In the genomic region with DNA sequence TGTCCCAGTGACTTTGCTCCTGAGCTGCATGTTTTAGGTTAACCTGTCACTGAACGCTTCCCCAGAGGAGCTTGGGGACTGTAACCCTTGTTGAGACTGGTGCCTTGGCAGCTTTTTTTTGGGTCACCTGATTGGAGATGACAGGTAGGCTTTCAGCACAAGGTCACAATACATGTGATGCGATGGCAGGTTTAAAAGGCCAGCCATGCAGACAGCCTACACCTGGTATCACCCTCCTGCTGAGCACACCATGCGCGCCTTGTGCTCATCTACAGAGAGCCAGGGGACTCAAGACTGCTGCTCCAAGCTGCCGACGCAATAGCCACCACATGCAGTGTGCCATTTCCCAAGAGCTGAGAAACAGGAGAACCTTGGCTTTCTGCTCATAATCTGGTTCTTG, we compare ENCODE assay signal across 17 mouse cellular contexts. TPM values are rescaled to one million over a fixed set of nuclear protein-coding genes. Genes with fewer than 3 reads are reported as not detected.
DNase-seq lines count a peak whose midpoint lies in the region; ATAC-seq and TF ChIP-seq lines count a peak whose summit lies in the region.
"Had no signal": no experiment of that assay in that cellular context is flagged by ENCODE, and none has a peak within 500 bp of the region (broad histone marks: within the 10 kb centered on the region; RNA-seq: fewer than 3 reads in every experiment).

No protein-coding gene starts in this region.

- H3K4me3 ChIP-seq in hindbrain, embryonic 12.5 days: no peak overlapping the region
- no peak overlapping the region for H3K4me3 ChIP-seq in hindbrain, embryonic 11.5 days (ENCODE audit: low read depth, low read length)
- H3K4me3 ChIP-seq in E14TG2a.4 (replicated peaks; ENCODE audit: low read length): peak overlapping the region; percentile 100
- no peak overlapping the region for H3K4me3 ChIP-seq in liver, embryonic 12.5 days
- H3K4me3 ChIP-seq in embryonic facial prominence, embryonic 10.5 days: no peak overlapping the region
- H3K4me3 ChIP-seq: intestine, embryonic 15.5 days; layer of hippocampus, adult 2 months; left cerebral cortex, adult 2 months had no signal

- no peaks in the 10 kb centered on the region for H3K9me3 ChIP-seq in hindbrain, embryonic 12.5 days (replicated peaks)
- no peaks in the 10 kb centered on the region for H3K9me3 ChIP-seq in hindbrain, embryonic 11.5 days (ENCODE audit: control insufficient read depth, low read length)
- no peaks in the 10 kb centered on the region for H3K9me3 ChIP-seq in E14TG2a.4 (ENCODE audit: low read length)
- no peaks in the 10 kb centered on the region for H3K9me3 ChIP-seq in liver, embryonic 12.5 days (replicated peaks)
- H3K9me3 ChIP-seq in embryonic facial prominence, embryonic 10.5 days: no peaks in the 10 kb centered on the region
- H3K9me3 ChIP-seq: intestine, embryonic 15.5 days; limb, embryonic 15.5 days; megakaryocyte, embryonic 14.5 days had no signal

- no peak for DNase-seq in hindbrain, embryonic 11.5 days (ENCODE audit: low spot score)
- DNase-seq in cerebellum, adult 8-10 months: peak; percentile 62
- no peak for DNase-seq in embryonic facial prominence, embryonic 10.5 days (ENCODE audit: low spot score)
- DNase-seq in embryo, embryonic 10 days (ENCODE audit: low spot score): no peak
- DNase-seq: adrenal gland, adult 2 months; gastrocnemius, postnatal 14 days; heart, postnatal 10 days; lung, postnatal 10 days had no signal

- no peaks in the 10 kb centered on the region for H3K27me3 ChIP-seq in hindbrain, embryonic 12.5 days
- H3K27me3 ChIP-seq in hindbrain, embryonic 11.5 days (ENCODE audit: control insufficient read depth, insufficient read depth, low read length): no peaks in the 10 kb centered on the region
- H3K27me3 ChIP-seq in E14TG2a.4 (ENCODE audit: insufficient read depth, low read length): 0 out of 2 replicates have a peak, but pooled peaks cover 8% of the 10 kb centered on the region
- H3K27me3 ChIP-seq in liver, embryonic 12.5 days (replicated peaks): peaks cover 14% of the 10 kb centered on the region
- H3K27me3 ChIP-seq in embryonic facial prominence, embryonic 10.5 days (replicated peaks; ENCODE audit: low read depth, poor library complexity, severe bottlenecking): 0 out of 2 replicates have a peak, but pooled peaks cover 5% of the 10 kb centered on the region
- H3K27me3 ChIP-seq: intestine, embryonic 15.5 days; limb, embryonic 15.5 days; megakaryocyte, embryonic 14.5 days had no signal

- H3K36me3 ChIP-seq in hindbrain, embryonic 12.5 days: peaks cover 47% of the 10 kb centered on the region
- H3K36me3 ChIP-seq in hindbrain, embryonic 11.5 days (ENCODE audit: control insufficient read depth, insufficient read depth, low read length): peaks cover 20% of the 10 kb centered on the region
- H3K36me3 ChIP-seq in E14TG2a.4 (ENCODE audit: insufficient read depth, low read length): peaks cover 58% of the 10 kb centered on the region
- peaks cover 55% of the 10 kb centered on the region for H3K36me3 ChIP-seq in liver, embryonic 12.5 days
- peaks cover 53% of the 10 kb centered on the region for H3K36me3 ChIP-seq in embryonic facial prominence, embryonic 10.5 days (replicated peaks)

- H3K4me1 ChIP-seq in hindbrain, embryonic 12.5 days: peaks cover 20% of the 10 kb centered on the region
- H3K4me1 ChIP-seq in hindbrain, embryonic 11.5 days (replicated peaks; ENCODE audit: control insufficient read depth, insufficient read depth, low read length): peaks cover 3% of the 10 kb centered on the region; the same call in 1 of the 2 replicates
- peaks cover 40% of the 10 kb centered on the region for H3K4me1 ChIP-seq in E14TG2a.4 (replicated peaks; ENCODE audit: low read depth, low read length)
- peaks cover 25% of the 10 kb centered on the region for H3K4me1 ChIP-seq in liver, embryonic 12.5 days
- peaks cover 24% of the 10 kb centered on the region for H3K4me1 ChIP-seq in embryonic facial prominence, embryonic 10.5 days

- TF ChIP-seq CTCF in E14TG2a.4 (conservative IDR thresholded peaks at IDR 0.05; ENCODE audit: low read length): no peak

- H3K27ac ChIP-seq in hindbrain, embryonic 12.5 days: no peak overlapping the region
- no peak overlapping the region for H3K27ac ChIP-seq in hindbrain, embryonic 11.5 days (ENCODE audit: low read depth, low read length)
- H3K27ac ChIP-seq in liver, embryonic 12.5 days: 0 out of 2 replicates have a peak overlapping the region, but pooled peaks have one; percentile 2
- H3K27ac ChIP-seq in embryonic facial prominence, embryonic 10.5 days (replicated peaks): no peak overlapping the region
- H3K27ac ChIP-seq: intestine, embryonic 15.5 days; left cerebral cortex, adult 2 months; limb, embryonic 15.5 days; stomach, postnatal 0 days had no signal

- H3K9ac ChIP-seq in hindbrain, embryonic 12.5 days: no peak overlapping the region
- no peak overlapping the region for H3K9ac ChIP-seq in hindbrain, embryonic 11.5 days (ENCODE audit: low read depth, low read length)
- H3K9ac ChIP-seq in liver, embryonic 12.5 days: no peak overlapping the region
- H3K9ac ChIP-seq: intestine, embryonic 15.5 days; limb, embryonic 15.5 days had no signal

- peak overlapping the region; percentile 90; the same call in 1 of the 2 replicates for H3K4me2 ChIP-seq in hindbrain, embryonic 12.5 days (replicated peaks)
- H3K4me2 ChIP-seq in hindbrain, embryonic 11.5 days (replicated peaks; ENCODE audit: low read depth, low read length): no peak overlapping the region
- H3K4me2 ChIP-seq in liver, embryonic 12.5 days: peak overlapping the region; percentile 93

- no peak for ATAC-seq in hindbrain, embryonic 12.5 days (ENCODE audit: low FRiP score)
- no peak for ATAC-seq in hindbrain, embryonic 11.5 days (ENCODE audit: low FRiP score)
- ATAC-seq in liver, embryonic 12.5 days: no peak
- ATAC-seq: intestine, embryonic 15.5 days had no signal

- WGBS in hindbrain, embryonic 12.5 days: 91% methylated on average over 6 of the region's 6 CpGs
- 93% methylated on average over 6 of the region's 6 CpGs for WGBS in hindbrain, embryonic 11.5 days
- WGBS in liver, embryonic 12.5 days (ENCODE audit: insufficient replicate concordance): 91% methylated on average over 6 of the region's 6 CpGs
- 95% methylated on average over 6 of the region's 6 CpGs for WGBS in embryonic facial prominence, embryonic 10.5 days

RNA-seq across cellular contexts. Expression of a gene that starts 2.8 kb away (rescaled TPM):
- 87.9 and 97.0 TPM in 2 replicates for polyA plus RNA-seq in hindbrain, embryonic 12.5 days (2016; fragmentation: Nextera tagmentation; extraction: Ambion mirVana)
- 83.2 and 89.0 TPM in 2 replicates for polyA plus RNA-seq in hindbrain, embryonic 11.5 days (2014; fragmentation: Nextera tagmentation; extraction: Ambion mirVana)
- polyA plus RNA-seq in liver, embryonic 12.5 days (2016; fragmentation: Nextera tagmentation; extraction: Ambion mirVana): 69.8 and 72.1 TPM in 2 replicates
- 102 and 111 TPM in 2 replicates for polyA plus RNA-seq in embryonic facial prominence, embryonic 10.5 days (2016; fragmentation: Nextera tagmentation; extraction: Ambion mirVana)

RNA-seq across cellular contexts. Expression of a gene that starts 22.8 kb away (rescaled TPM):
- polyA plus RNA-seq in hindbrain, embryonic 12.5 days (2016; fragmentation: Nextera tagmentation; extraction: Ambion mirVana): 28.5 and 30.2 TPM in 2 replicates
- 16.9 and 17.1 TPM in 2 replicates for polyA plus RNA-seq in hindbrain, embryonic 11.5 days (2014; fragmentation: Nextera tagmentation; extraction: Ambion mirVana)
- 47.2 and 49.9 TPM in 2 replicates for polyA plus RNA-seq in liver, embryonic 12.5 days (2016; fragmentation: Nextera tagmentation; extraction: Ambion mirVana)
- polyA plus RNA-seq in embryonic facial prominence, embryonic 10.5 days (2016; fragmentation: Nextera tagmentation; extraction: Ambion mirVana): 12.3 and 19.2 TPM in 2 replicates

RNA-seq across cellular contexts. Expression of a gene that starts 43.5 kb away (rescaled TPM):
- polyA plus RNA-seq in hindbrain, embryonic 12.5 days (2016; fragmentation: Nextera tagmentation; extraction: Ambion mirVana): 69.1 and 72.5 TPM in 2 replicates
- 55.7 and 57.4 TPM in 2 replicates for polyA plus RNA-seq in hindbrain, embryonic 11.5 days (2014; fragmentation: Nextera tagmentation; extraction: Ambion mirVana)
- 38.8 and 43.1 TPM in 2 replicates for polyA plus RNA-seq in liver, embryonic 12.5 days (2016; fragmentation: Nextera tagmentation; extraction: Ambion mirVana)
- 78.1 and 79.6 TPM in 2 replicates for polyA plus RNA-seq in embryonic facial prominence, embryonic 10.5 days (2016; fragmentation: Nextera tagmentation; extraction: Ambion mirVana)
